Comparison of ENCODE assay signal across 9 mouse cellular contexts in genomic region chr12:76376649-76377048, GRCm38 (mm10). TPM values are rescaled to one million over a fixed set of nuclear protein-coding genes. Genes with fewer than 3 reads are reported as not detected.
DNase-seq lines count a peak whose midpoint lies in the region; ATAC-seq and TF ChIP-seq lines count a peak whose summit lies in the region.
"Had no signal": no experiment of that assay in that cellular context is flagged by ENCODE, and none has a peak within 500 bp of the region (broad histone marks: within the 10 kb centered on the region; RNA-seq: fewer than 3 reads in every experiment).

No protein-coding gene starts in this region.

- TF ChIP-seq EP300 in MEL (IDR thresholded peaks at IDR 0.05; ENCODE audit: low read depth in 1 of 2, low read length in 2 of 2), result 0 out of 4 replicates have a peak, but pooled peaks of 1 of the 2 experiments have one; percentile 18

- peak overlapping the region; percentile 7; the same call in 1 of the 2 replicates for H3K27ac ChIP-seq in heart, embryonic 15.5 days
- peak overlapping the region; percentile 17 for H3K27ac ChIP-seq in MEL (ENCODE audit: control insufficient read depth, low read depth, low read length)
- H3K27ac ChIP-seq: embryonic facial prominence, embryonic 15.5 days had no signal

- TF ChIP-seq CTCF in MEL (IDR thresholded peaks at IDR 0.05 in 2 of 3, conservative IDR thresholded peaks at IDR 0.05 in 1 of 3; ENCODE audit: control insufficient read depth in 1 of 3, insufficient read depth in 1 of 3, low read depth in 2 of 3, low read length in 3 of 3, poor library complexity in 1 of 3, severe bottlenecking in 1 of 3), result peak; percentile 65 to 79 (median 75)

- TF ChIP-seq POLR2A in MEL (IDR thresholded peaks at IDR 0.05; ENCODE audit: control insufficient read depth in 1 of 2, insufficient read depth in 1 of 2, low read depth in 1 of 2, low read length in 2 of 2, poor library complexity in 1 of 2), result no peak; a peak in 1 of 4 replicates

- H3K9ac ChIP-seq in heart, embryonic 15.5 days, result no peak overlapping the region
- H3K9ac ChIP-seq in MEL (ENCODE audit: control insufficient read depth, low read depth, low read length, poor library complexity, severe bottlenecking), result peak overlapping the region; percentile 26
- H3K9ac ChIP-seq: embryonic facial prominence, embryonic 15.5 days had no signal

- peaks cover 82% of the 10 kb centered on the region for H3K79me2 ChIP-seq in MEL (ENCODE audit: control insufficient read depth, insufficient read depth, low read length, poor library complexity)

- H3K4me2 ChIP-seq in heart, embryonic 15.5 days, result no peak overlapping the region
- H3K4me2 ChIP-seq: embryonic facial prominence, embryonic 15.5 days had no signal

- H3K4me3 ChIP-seq in heart, embryonic 15.5 days, result no peak overlapping the region
- no peak overlapping the region for H3K4me3 ChIP-seq in MEL (ENCODE audit: control insufficient read depth in 1 of 2, insufficient read depth in 1 of 2, low read depth in 2 of 2, low read length in 2 of 2)
- H3K4me3 ChIP-seq: embryonic facial prominence, embryonic 15.5 days had no signal

- peak; percentile 30 for TF ChIP-seq RAD21 in MEL (IDR thresholded peaks at IDR 0.05; ENCODE audit: low read depth, low read length)

- intact Hi-C loops in heart, postnatal 25 days (cut with DNase I), result no loop called here

- H3K9me3 ChIP-seq in heart, embryonic 15.5 days (replicated peaks), result no peaks in the 10 kb centered on the region
- H3K9me3 ChIP-seq in MEL (replicated peaks; ENCODE audit: insufficient read depth, low read length), result no peaks in the 10 kb centered on the region
- H3K9me3 ChIP-seq: embryonic facial prominence, embryonic 15.5 days had no signal

- H3K4me1 ChIP-seq in heart, embryonic 15.5 days (replicated peaks), result peaks cover 62% of the 10 kb centered on the region
- H3K4me1 ChIP-seq in MEL (ENCODE audit: control insufficient read depth in 1 of 2, insufficient read depth in 2 of 2, low read length in 2 of 2), result peaks cover 17 to 43% of the 10 kb centered on the region in 2 experiments

- no peaks in the 10 kb centered on the region for H3K27me3 ChIP-seq in heart, embryonic 15.5 days
- H3K27me3 ChIP-seq in MEL (ENCODE audit: control insufficient read depth in 1 of 2, insufficient read depth in 2 of 2, low read length in 2 of 2), result no peaks in the 10 kb centered on the region
- H3K27me3 ChIP-seq: embryonic facial prominence, embryonic 15.5 days had no signal

- no peak for DNase-seq in heart, postnatal 25 days (ENCODE audit: low spot score)
- DNase-seq in B cell, adult 2 months, result peak; percentile 65 to 68
- DNase-seq in MEL (ENCODE audit: low read depth, low spot score), result peak; percentile 83
- DNase-seq in induced T-regulatory cell, adult 2 months (ENCODE audit: low read depth), result peak; percentile 88
- peak; percentile 65 for DNase-seq in retina, embryonic 14.5 days (ENCODE audit: low spot score)
- no peak for DNase-seq in left cerebral cortex, adult 11 months (ENCODE audit: low spot score)
- no peak for DNase-seq in right cerebral cortex, postnatal 10 days (ENCODE audit: low spot score in 2 of 2)

- no peak for ATAC-seq in heart, embryonic 15.5 days (replicated peaks; ENCODE audit: insufficient number of reproducible peaks, insufficient read depth, low FRiP score, low read depth)

- 49% methylated on average over 7 of the region's 7 CpGs for WGBS in heart, embryonic 15.5 days

- H3K36me3 ChIP-seq in heart, embryonic 15.5 days, result no peaks in the 10 kb centered on the region
- H3K36me3 ChIP-seq in MEL (ENCODE audit: control insufficient read depth in 1 of 2, insufficient read depth in 2 of 2, low read length in 2 of 2), result peaks cover 6 to 52% of the 10 kb centered on the region in 2 experiments
- H3K36me3 ChIP-seq: embryonic facial prominence, embryonic 15.5 days had no signal

TF ChIP-seq in MEL, 35 proteins besides CTCF, POLR2A, EP300 and RAD21 (continues in another document):
- TF ChIP-seq TCF12 (IDR thresholded peaks at IDR 0.05; ENCODE audit: low read depth, low read length) (no peak), KAT2A (conservative IDR thresholded peaks at IDR 0.05; ENCODE audit: low read depth, low read length) (no peak), MAX (IDR thresholded peaks at IDR 0.05; ENCODE audit: low read length) (peak; percentile 95), MXI1 (IDR thresholded peaks at IDR 0.05; ENCODE audit: low read depth, low read length) (peak; percentile 92), NELFE (IDR thresholded peaks at IDR 0.05; ENCODE audit: low read depth, low read length) (no peak), ZMIZ1 (IDR thresholded peaks at IDR 0.05; ENCODE audit: low read depth, low read length) (no peak), GABPA (IDR thresholded peaks at IDR 0.05; ENCODE audit: low read depth, low read length) (no peak), MAFK (IDR thresholded peaks at IDR 0.05; ENCODE audit: borderline replicate concordance, low read depth, low read length) (no peak), TAL1 (IDR thresholded peaks at IDR 0.05; ENCODE audit: low read length) (no peak), ZNF384 (IDR thresholded peaks at IDR 0.05; ENCODE audit: low read depth, low read length) (no peak), MEF2A (IDR thresholded peaks at IDR 0.05; ENCODE audit: extremely low read depth, insufficient replicate concordance, low read depth, low read length, poor library complexity, severe bottlenecking) (no peak), USF2 (IDR thresholded peaks at IDR 0.05; ENCODE audit: borderline replicate concordance in 1 of 2, insufficient read depth in 1 of 2, low read depth in 1 of 2, low read length in 2 of 2) (no peak), NRF1 (IDR thresholded peaks at IDR 0.05; ENCODE audit: insufficient read depth, low read depth, low read length, poor library complexity, severe bottlenecking) (no peak), ZC3H11A (IDR thresholded peaks at IDR 0.05; ENCODE audit: low read depth, low read length) (no peak), MYC (IDR thresholded peaks at IDR 0.05; ENCODE audit: low read depth, low read length) (peak; percentile 98), JUND (IDR thresholded peaks at IDR 0.05; ENCODE audit: low read depth, low read length) (no peak), GATA1 (IDR thresholded peaks at IDR 0.05; ENCODE audit: low read depth, low read length) (no peak), MAZ (IDR thresholded peaks at IDR 0.05; ENCODE audit: low read depth, low read length) (no peak), RCOR1 (IDR thresholded peaks at IDR 0.05; ENCODE audit: low read depth, low read length) (no peak), ZKSCAN1 (IDR thresholded peaks at IDR 0.05; ENCODE audit: low read depth, low read length) (no peak), UBTF (IDR thresholded peaks at IDR 0.05; ENCODE audit: borderline replicate concordance, insufficient read depth, low read depth, low read length) (no peak), POLR2AphosphoS2 (IDR thresholded peaks at IDR 0.05; ENCODE audit: low read length) (no peak), CHD2 (IDR thresholded peaks at IDR 0.05; ENCODE audit: low read length) (no peak), BHLHE40 (IDR thresholded peaks at IDR 0.05; ENCODE audit: borderline replicate concordance, low read depth, low read length) (no peak), E2F4 (IDR thresholded peaks at IDR 0.05; ENCODE audit: borderline replicate concordance, low read depth, low read length) (no peak), SIN3A (IDR thresholded peaks at IDR 0.05; ENCODE audit: low read length) (peak; percentile 87), TBP (IDR thresholded peaks at IDR 0.05; ENCODE audit: low read depth, low read length) (0 out of 2 replicates have a peak, but pooled peaks have one; percentile 20), USF1 (IDR thresholded peaks at IDR 0.05; ENCODE audit: low read depth, low read length) (no peak; the same call in 1 of the 2 replicates), ETS1 (IDR thresholded peaks at IDR 0.05; ENCODE audit: low read depth, low read length) (0 out of 2 replicates have a peak, but pooled peaks have one; percentile 16), SMC3 (IDR thresholded peaks at IDR 0.05; ENCODE audit: low read depth, low read length) (peak; percentile 51), MYB (IDR thresholded peaks at IDR 0.05; ENCODE audit: low read depth, low read length) (no peak), POLR2AphosphoS5 (IDR thresholded peaks at IDR 0.05; ENCODE audit: borderline replicate concordance, low read depth, low read length) (no peak)

RNA-seq across cellular contexts. Expression of gene Zbtb1, which starts 6.6 kb away (rescaled TPM):
- 5.7 and 6.6 TPM in 2 replicates for polyA plus RNA-seq in heart, embryonic 15.5 days (2015; fragmentation: Nextera tagmentation; extraction: Ambion mirVana)
- 1 to 10 TPM; 3.5 to 4.2 TPM for total RNA-seq in heart, postnatal 25 days (2021)
- total RNA-seq in MEL (2012; rRNA removed), result 6.3 and 7.0 TPM in 2 replicates
- polyA plus RNA-seq in MEL (2012; ENCODE audit: insufficient read depth in 1 of 2, insufficient read length in 2 of 2, low read depth in 1 of 2, low replicate concordance in 2 of 2, missing spikeins in 1 of 2), result 1 to 10 TPM in 1 of 2 experiments, not detected in 1; 5.1 TPM

RNA-seq across cellular contexts. Expression of gene Zbtb25, which starts 7.2 kb away (rescaled TPM):
- polyA plus RNA-seq in heart, embryonic 15.5 days (2015; fragmentation: Nextera tagmentation; extraction: Ambion mirVana), result 10.1 and 12.9 TPM in 2 replicates
- 1 to 10 TPM; 6.7 to 7.8 TPM for total RNA-seq in heart, postnatal 25 days (2021)
- 5.1 and 5.5 TPM in 2 replicates for total RNA-seq in MEL (2012; rRNA removed)
- 10 to 100 TPM in 1 of 2 experiments, not detected in 1; 12.3 TPM for polyA plus RNA-seq in MEL (2012; ENCODE audit: insufficient read depth in 1 of 2, insufficient read length in 2 of 2, low read depth in 1 of 2, low replicate concordance in 2 of 2, missing spikeins in 1 of 2)

RNA-seq across cellular contexts. Expression of gene Hspa2, which starts 27.3 kb away (rescaled TPM):
- polyA plus RNA-seq in heart, embryonic 15.5 days (2015; fragmentation: Nextera tagmentation; extraction: Ambion mirVana), result 15.5 and 15.8 TPM in 2 replicates
- 1 to 10 TPM; 6.0 to 7.0 TPM for total RNA-seq in heart, postnatal 25 days (2021)
- 5.3 and 6.6 TPM in 2 replicates for total RNA-seq in MEL (2012; rRNA removed)
- polyA plus RNA-seq in MEL (2012; ENCODE audit: insufficient read depth in 1 of 2, insufficient read length in 2 of 2, low read depth in 1 of 2, low replicate concordance in 2 of 2, missing spikeins in 1 of 2), result 1 to 10 TPM in 1 of 2 experiments, not detected in 1; 9.3 TPM

RNA-seq across cellular contexts. Expression of gene Ppp1r36, which starts 40.7 kb away (rescaled TPM):
- 1.8 and 2.2 TPM in 2 replicates for polyA plus RNA-seq in heart, embryonic 15.5 days (2015; fragmentation: Nextera tagmentation; extraction: Ambion mirVana)
- total RNA-seq in heart, postnatal 25 days (2021), result not detected
- not detected in 2 replicates for total RNA-seq in MEL (2012; rRNA removed)
- not detected for polyA plus RNA-seq in MEL (2012; ENCODE audit: insufficient read depth in 1 of 2, insufficient read length in 2 of 2, low read depth in 1 of 2, low replicate concordance in 2 of 2, missing spikeins in 1 of 2)

RNA-seq across cellular contexts. Expression of gene Akap5, which starts 52.0 kb away (rescaled TPM):
- 2.9 and 4.0 TPM in 2 replicates for polyA plus RNA-seq in heart, embryonic 15.5 days (2015; fragmentation: Nextera tagmentation; extraction: Ambion mirVana)
- 1 to 10 TPM; 2.1 to 2.7 TPM for total RNA-seq in heart, postnatal 25 days (2021)
- total RNA-seq in MEL (2012; rRNA removed), result 0.69 and 0.72 TPM in 2 replicates
- polyA plus RNA-seq in MEL (2012; ENCODE audit: insufficient read depth in 1 of 2, insufficient read length in 2 of 2, low read depth in 1 of 2, low replicate concordance in 2 of 2, missing spikeins in 1 of 2), result under 1 TPM in 1 of 2 experiments, not detected in 1; 0.65 TPM

Comparison
In these comparisons a context has a peak if more than half of its experiments do, and no peak if none do; other contexts are left out.
1. DNase-seq: peak in B cell, adult 2 months (2 of 2), MEL (single experiment), induced T-regulatory cell, adult 2 months (single experiment) and retina, embryonic 14.5 days (single experiment); none in heart, postnatal 25 days (single experiment), left cerebral cortex, adult 11 months (single experiment) and right cerebral cortex, postnatal 10 days (0 of 2).